Mouse (Mus musculus) liver, embryonic 11.5 days (tissue): ENCODE measurements around the gene Patj. TPM values are rescaled to one million over a fixed set of nuclear protein-coding genes. Genes with fewer than 3 reads are reported as not detected.

Experiments used
- ATAC-seq: fragments of 200-750 bp; cut with Nextera tagmentation; replicated peaks from 2 replicates; pipeline ENCODE4 v1.8.0; 2017; ENCODE audit warnings: moderate number of reproducible peaks, mild to moderate bottlenecking, moderate TSS enrichment, moderate library complexity; ENCODE audit not compliant: low FRiP score
- DNase-seq: peaks from one replicate; pipeline ENCODE4 v3.0.0-alpha.2; 2017; ENCODE audit warnings: low spot score
- H3K27ac ChIP-seq: fragments of 300-500 bp; sonication (generic); 2 replicates; pipeline ENCODE4 v1.5.1; 2014; ENCODE audit warnings: mild to moderate bottlenecking, low read depth, low read length, control low read depth
- H3K27me3 ChIP-seq: fragments of 300-500 bp; sonication (generic); replicated peaks from 2 replicates; pipeline ENCODE4 v1.6.1; 2014; ENCODE audit warnings: low read length, mixed read lengths; ENCODE audit not compliant: control insufficient read depth, insufficient read depth
- H3K36me3 ChIP-seq: fragments of 300-500 bp; sonication (generic); 2 replicates; pipeline ENCODE4 v1.6.1; 2014; ENCODE audit warnings: mild to moderate bottlenecking, low read length, moderate library complexity, mixed read lengths; ENCODE audit not compliant: control insufficient read depth, insufficient read depth
- H3K4me1 ChIP-seq: fragments of 300-500 bp; sonication (generic); replicated peaks from 2 replicates; pipeline ENCODE4 v1.6.1; 2014; ENCODE audit warnings: low read length, mixed read lengths; ENCODE audit not compliant: control insufficient read depth, insufficient read depth
- H3K4me2 ChIP-seq: fragments of 300-500 bp; sonication (generic); 2 replicates; pipeline ENCODE4 v1.6.1; 2014; ENCODE audit warnings: mild to moderate bottlenecking, control low read depth, moderate library complexity
- H3K4me3 ChIP-seq: fragments of 300-500 bp; sonication (generic); 2 replicates; pipeline ENCODE4 v1.5.1; 2014; ENCODE audit warnings: low read depth, low read length, control low read depth
- H3K9ac ChIP-seq: fragments of 300-500 bp; sonication (generic); 2 replicates; pipeline ENCODE4 v1.6.1; 2014; ENCODE audit warnings: low read depth, low read length, control low read depth
- H3K9me3 ChIP-seq: fragments of 300-500 bp; sonication (generic); 2 replicates; pipeline ENCODE4 v1.6.1; 2016; ENCODE audit warnings: low read length, inconsistent platforms, mixed read lengths; ENCODE audit not compliant: control insufficient read depth
- WGBS: fragments of 180-500 bp; shearing (Covaris S2); extraction: QIAGEN DNeasy Blood & Tissue Kit; methylation state at CpG from one replicate; pipeline ENCODE4 v1.1.7; 2014; 5-methylcytosine and 5-hydroxymethylcytosine counted together
- polyA plus RNA-seq: library from polyadenylated mRNA; unstranded; fragments of >200 nt; fragmentation: Nextera tagmentation; extraction: Ambion mirVana; gene quantifications from 2 replicates; pipeline ENCODE4 v1.2.1, GENCODE M21; 2014

Patj gene
- polyA plus RNA-seq, 1 experiment from 2014 or later: 4.9 TPM

DNA sequence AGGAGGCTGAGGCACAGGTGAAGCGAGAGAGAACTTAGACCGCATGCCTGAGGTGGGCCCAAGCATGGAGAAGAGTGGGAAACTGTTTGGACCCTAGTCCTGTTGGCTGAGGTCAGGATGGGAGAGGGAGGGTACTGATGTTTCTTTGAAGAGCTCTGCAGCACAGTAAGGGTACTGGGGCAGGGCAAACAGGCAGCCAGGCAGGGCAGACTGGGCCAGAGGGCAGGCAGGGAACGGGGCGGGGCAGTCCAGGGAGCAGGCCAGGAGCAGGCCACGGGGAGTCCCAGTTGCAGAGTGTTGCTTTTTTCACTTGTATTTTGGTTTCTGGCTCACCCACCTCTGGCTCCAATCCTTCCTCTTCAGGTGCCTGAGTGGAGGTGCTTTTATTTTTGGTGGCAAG is 114.4 kb downstream of the Patj start:
- H3K27ac ChIP-seq: no peak overlapping the region
- no peaks in the 10 kb centered on the region for H3K27me3 ChIP-seq
- ATAC-seq (no peak), DNase-seq (no peak)
- H3K4me3 ChIP-seq: no peak overlapping the region
- no peaks in the 10 kb centered on the region for H3K4me1 ChIP-seq
- H3K9ac ChIP-seq: no peak overlapping the region
- no peak overlapping the region for H3K4me2 ChIP-seq
- WGBS: 78% methylated on average over 5 of the region's 5 CpGs
- no peaks in the 10 kb centered on the region for H3K9me3 ChIP-seq
- no peaks in the 10 kb centered on the region for H3K36me3 ChIP-seq

GRCm38 (mm10) chr4:98511296-98511695 is 115.7 kb downstream of the Patj start:
- ATAC-seq (no peak), DNase-seq (no peak)
- H3K9ac ChIP-seq: no peak overlapping the region
- H3K36me3 ChIP-seq: no peaks in the 10 kb centered on the region
- H3K27me3 ChIP-seq: no peaks in the 10 kb centered on the region
- H3K4me2 ChIP-seq: no peak overlapping the region
- WGBS: 82% methylated on average over 2 of the region's 2 CpGs
- H3K4me3 ChIP-seq: no peak overlapping the region
- H3K9me3 ChIP-seq: no peaks in the 10 kb centered on the region
- H3K4me1 ChIP-seq: no peaks in the 10 kb centered on the region
- H3K27ac ChIP-seq: no peak overlapping the region

- no peak overlapping the region for H3K4me2 ChIP-seq
- ATAC-seq: no peak
- no peaks in the 10 kb centered on the region for H3K36me3 ChIP-seq
- H3K4me1 ChIP-seq: no peaks in the 10 kb centered on the region
- no peak overlapping the region for H3K9ac ChIP-seq
- no peak overlapping the region for H3K27ac ChIP-seq
- WGBS: 84% methylated on average over 10 of the region's 10 CpGs
- H3K4me3 ChIP-seq: no peak overlapping the region
- no peaks in the 10 kb centered on the region for H3K27me3 ChIP-seq
- DNase-seq: no peak
- H3K9me3 ChIP-seq: no peaks in the 10 kb centered on the region
These were observed 116.6 kb downstream of the Patj start for GRCm38 (mm10) chr4:98511964-98512743.

GRCm38 (mm10) chr4:98520492-98520891 is 124.9 kb downstream of the Patj start:
- Histone ChIP-seq H3K4me3 (no peak overlapping the region), H3K4me1 (no peaks in the 10 kb centered on the region), H3K36me3 (0 out of 2 replicates have a peak, but pooled peaks cover 2% of the 10 kb centered on the region), H3K27me3 (no peaks in the 10 kb centered on the region), H3K9ac (no peak overlapping the region), H3K27ac (no peak overlapping the region), H3K4me2 (no peak overlapping the region), H3K9me3 (no peaks in the 10 kb centered on the region)
- no peak for DNase-seq
- WGBS: 83% methylated on average over 6 of the region's 6 CpGs
- no peak for ATAC-seq

DNA sequence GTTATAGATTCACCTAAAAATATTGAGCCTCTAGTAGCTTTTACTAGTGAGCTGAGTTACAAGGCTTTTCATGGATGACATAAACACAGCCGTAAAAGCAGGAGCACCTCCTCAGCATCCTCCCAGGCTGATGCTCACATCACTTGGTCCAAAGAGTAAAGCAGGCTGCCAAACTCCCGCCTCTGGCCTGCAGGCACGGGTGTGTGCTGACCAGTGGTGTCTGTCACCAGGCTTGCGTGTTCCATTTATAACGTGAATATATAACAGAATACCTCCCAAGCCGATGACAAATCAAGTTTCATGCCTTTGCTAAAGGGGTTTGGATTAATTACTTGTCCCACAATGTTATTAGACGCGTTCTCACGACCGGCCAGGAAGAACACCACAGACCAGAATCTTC is 128.9 kb downstream of the Patj start:
- H3K4me3 ChIP-seq: no peak overlapping the region
- no peaks in the 10 kb centered on the region for H3K4me1 ChIP-seq
- no peak for ATAC-seq
- WGBS: 91% methylated on average over 10 of the region's 10 CpGs
- H3K9me3 ChIP-seq: no peaks in the 10 kb centered on the region
- no peak overlapping the region for H3K4me2 ChIP-seq
- no peak overlapping the region for H3K9ac ChIP-seq
- H3K27me3 ChIP-seq: no peaks in the 10 kb centered on the region
- H3K27ac ChIP-seq: no peak overlapping the region
- no peaks in the 10 kb centered on the region for H3K36me3 ChIP-seq
- DNase-seq: no peak

DNA sequence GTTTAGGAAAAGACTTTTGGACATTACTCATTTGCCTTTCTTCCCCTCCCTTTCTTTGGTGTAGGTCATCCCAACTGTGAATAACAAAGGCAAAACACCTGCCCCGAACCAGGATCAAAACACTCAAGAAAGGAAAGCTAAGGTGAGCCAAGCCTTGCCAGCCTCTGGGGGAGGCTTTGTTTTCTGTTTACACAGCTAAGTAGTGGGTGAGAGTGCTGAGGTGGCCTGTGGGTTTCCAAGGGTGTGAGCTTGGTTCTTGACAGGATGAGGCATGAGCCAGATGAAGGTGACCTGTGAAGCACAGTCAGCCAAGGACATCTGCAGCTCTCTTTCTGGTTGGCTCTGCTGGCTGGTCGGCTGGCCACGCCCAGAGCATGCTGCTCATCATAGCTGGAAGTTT is 139.9 kb downstream of the Patj start:
- Histone ChIP-seq H3K4me3 (no peak overlapping the region), H3K9ac (no peak overlapping the region), H3K4me2 (no peak overlapping the region), H3K36me3 (no peaks in the 10 kb centered on the region), H3K27ac (no peak overlapping the region), H3K4me1 (no peaks in the 10 kb centered on the region), H3K27me3 (no peaks in the 10 kb centered on the region), H3K9me3 (no peaks in the 10 kb centered on the region)
- WGBS: 74% methylated on average over 3 of the region's 3 CpGs
- ATAC-seq: no peak
- no peak for DNase-seq

GRCm38 (mm10) chr4:98541591-98541990 is 146.0 kb downstream of the Patj start:
- Histone ChIP-seq H3K4me2 (no peak overlapping the region), H3K4me3 (no peak overlapping the region), H3K27ac (no peak overlapping the region), H3K27me3 (no peaks in the 10 kb centered on the region), H3K9ac (no peak overlapping the region), H3K4me1 (no peaks in the 10 kb centered on the region), H3K9me3 (no peaks in the 10 kb centered on the region), H3K36me3 (no peaks in the 10 kb centered on the region)
- ATAC-seq (no peak), DNase-seq (no peak)
- 68% methylated on average over 2 of the region's 2 CpGs for WGBS

DNA sequence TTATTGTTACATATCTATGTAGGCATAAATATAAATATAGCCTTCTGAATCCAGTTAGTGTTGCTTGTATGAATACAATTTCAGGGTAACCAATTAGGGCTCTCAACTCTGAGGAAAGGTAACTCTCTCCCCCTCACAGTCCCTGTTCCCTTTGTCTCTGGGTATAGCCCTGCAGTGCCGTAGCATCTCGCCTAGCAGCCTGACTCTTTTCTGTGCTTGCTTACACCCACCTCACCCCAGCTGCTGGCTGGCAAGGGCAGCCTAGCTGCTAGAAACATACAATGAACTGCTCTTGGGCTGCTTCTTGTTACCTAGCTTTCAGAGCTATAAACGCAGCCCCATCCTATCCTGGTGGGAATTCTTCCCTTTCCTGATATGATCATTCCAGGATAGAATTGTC is 147.4 kb downstream of the Patj start:
- Histone ChIP-seq H3K9ac (no peak overlapping the region), H3K4me1 (no peaks in the 10 kb centered on the region), H3K36me3 (no peaks in the 10 kb centered on the region), H3K9me3 (no peaks in the 10 kb centered on the region), H3K4me2 (no peak overlapping the region), H3K27ac (no peak overlapping the region), H3K4me3 (no peak overlapping the region), H3K27me3 (no peaks in the 10 kb centered on the region)
- ATAC-seq (no peak), DNase-seq (no peak)
- 81% methylated on average over 3 of the region's 3 CpGs for WGBS

GRCm38 (mm10) chr4:98545376-98545775 is 149.8 kb downstream of the Patj start:
- H3K9me3 ChIP-seq: no peaks in the 10 kb centered on the region
- H3K4me3 ChIP-seq: no peak overlapping the region
- DNase-seq: no peak
- no peak overlapping the region for H3K9ac ChIP-seq
- H3K4me2 ChIP-seq: no peak overlapping the region
- WGBS: 41% methylated on average over 1 of the region's 1 CpGs
- ATAC-seq: peak; percentile 34; the same call in 1 of the 2 replicates
- no peak overlapping the region for H3K27ac ChIP-seq
- no peaks in the 10 kb centered on the region for H3K27me3 ChIP-seq
- H3K4me1 ChIP-seq: no peaks in the 10 kb centered on the region
- no peaks in the 10 kb centered on the region for H3K36me3 ChIP-seq
